Mouse (Mus musculus) retina, embryonic 14.5 days (tissue): ENCODE results near the gene Gm19684.
"Not testable (repeated sequence)": the region's sequence is repeated elsewhere in the genome, so short reads cannot be mapped to it uniquely, and the experiment has no call there.

ENCODE experiments used
- DNase-seq: peaks from one replicate; pipeline ENCODE4 v3.0.0-alpha.2; 2015; ENCODE audit warnings: low spot score

Gene Gm19684

DNA sequence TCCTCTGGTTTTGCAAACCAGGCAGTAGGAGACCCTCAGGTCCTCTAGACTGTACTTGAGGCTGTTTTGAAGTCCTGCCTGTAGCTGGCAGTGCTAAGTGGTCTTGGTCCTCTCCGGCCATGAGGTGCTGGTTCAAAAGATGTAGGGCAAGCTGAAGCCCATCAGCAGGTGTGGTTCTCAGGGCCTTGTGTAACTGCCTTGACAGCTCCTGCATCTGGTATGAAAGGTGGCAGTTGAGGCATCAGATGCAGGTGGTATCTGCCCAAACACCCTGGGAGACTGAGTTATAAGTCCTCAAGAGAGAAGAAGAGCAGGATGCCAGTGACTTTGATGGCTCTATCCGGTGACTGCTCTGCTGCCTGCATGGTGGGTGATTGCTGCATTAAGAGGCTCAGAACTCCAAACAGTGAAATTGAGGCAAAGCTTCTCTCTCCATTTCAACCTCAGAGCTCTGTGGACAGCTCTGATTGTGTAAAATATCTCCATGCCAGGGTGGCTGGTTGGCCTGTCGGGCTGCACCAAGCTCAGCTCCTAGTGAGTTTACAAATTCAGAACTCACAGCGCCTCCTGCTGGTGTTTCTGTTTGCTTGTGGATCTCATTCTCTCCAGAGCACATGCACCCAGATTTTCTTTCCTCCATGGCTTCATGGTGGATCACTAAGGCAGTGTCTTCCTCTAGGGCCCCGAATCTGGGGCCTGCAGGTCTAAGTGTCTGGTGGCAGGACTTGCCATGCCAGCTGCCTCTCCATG is 10.2 kb downstream of the Gm19684 start:
- peak; percentile 83 for DNase-seq

DNA sequence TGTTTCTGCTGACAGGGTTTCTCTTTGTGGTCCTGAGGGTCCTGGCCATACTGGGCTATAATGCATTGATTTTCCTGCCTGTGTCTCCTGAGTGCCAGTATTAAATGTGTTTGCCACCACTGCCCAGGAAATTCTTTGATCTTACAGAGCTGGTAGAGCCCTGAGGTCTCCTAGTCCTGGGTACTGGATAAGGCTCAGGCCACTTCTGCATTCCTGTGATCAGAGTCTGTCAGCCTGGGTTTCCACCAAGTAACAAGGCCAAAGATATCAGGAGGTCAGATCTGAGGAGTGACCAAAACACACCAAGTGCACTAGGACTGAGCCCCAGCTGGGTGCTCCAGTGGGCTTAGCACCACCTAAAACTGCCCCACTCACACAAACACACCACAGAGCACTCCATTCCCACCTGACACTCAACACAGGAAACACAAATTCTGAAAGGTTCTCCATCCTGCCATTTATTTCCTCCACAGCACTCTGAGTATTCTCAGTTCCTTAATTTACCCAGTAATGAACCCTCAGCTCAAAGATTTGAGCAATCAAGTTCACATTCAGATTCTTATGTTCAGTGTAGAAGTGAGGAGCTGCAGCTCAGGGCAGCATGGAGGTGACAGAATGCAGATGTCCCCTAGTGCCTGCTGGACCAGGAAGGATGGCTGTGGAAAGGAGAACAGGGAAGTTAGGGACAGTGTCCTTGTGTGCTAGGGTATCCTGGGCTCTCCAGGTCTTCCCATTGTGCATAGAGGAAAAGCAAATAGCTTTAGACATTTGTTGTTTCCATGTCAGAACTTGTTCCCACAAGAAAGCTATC is 14.1 kb downstream of the Gm19684 start:
- not testable (repeated sequence) for DNase-seq

DNA sequence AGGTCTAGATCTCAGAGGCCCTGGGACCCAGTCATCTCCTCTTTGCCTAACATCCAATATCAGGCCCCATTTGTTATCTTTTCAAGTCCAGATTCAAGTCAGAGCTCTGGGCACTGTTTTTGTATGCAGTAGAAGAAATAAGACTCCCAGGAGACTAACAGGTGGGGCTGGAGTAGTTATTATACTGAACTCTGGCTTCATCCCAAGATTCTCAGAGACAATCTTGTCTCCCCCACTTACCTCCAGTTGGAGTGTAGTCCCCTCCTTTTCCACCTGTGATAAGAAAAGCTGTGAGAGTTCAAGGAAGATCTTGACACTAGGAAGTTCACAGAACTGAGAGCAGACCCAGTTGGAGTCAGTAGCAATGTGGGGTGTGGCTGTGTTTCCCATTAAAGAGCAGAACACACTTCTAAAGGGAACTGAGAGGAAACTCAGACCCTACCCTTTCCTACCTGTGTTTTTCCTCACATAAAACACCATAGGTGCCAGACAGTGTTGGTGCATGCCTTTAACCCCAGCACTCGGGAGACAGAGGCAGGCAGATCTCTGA is 14.9 kb downstream of the Gm19684 start:
- DNase-seq = not testable (repeated sequence)

GRCm38 (mm10) chr17:36145111-36145860 is 23.8 kb downstream of the Gm19684 start:
- DNase-seq = no peak

- not testable (repeated sequence) for DNase-seq
These were observed 24.3 kb downstream of the Gm19684 start for GRCm38 (mm10) chr17:36145861-36146156.

DNA sequence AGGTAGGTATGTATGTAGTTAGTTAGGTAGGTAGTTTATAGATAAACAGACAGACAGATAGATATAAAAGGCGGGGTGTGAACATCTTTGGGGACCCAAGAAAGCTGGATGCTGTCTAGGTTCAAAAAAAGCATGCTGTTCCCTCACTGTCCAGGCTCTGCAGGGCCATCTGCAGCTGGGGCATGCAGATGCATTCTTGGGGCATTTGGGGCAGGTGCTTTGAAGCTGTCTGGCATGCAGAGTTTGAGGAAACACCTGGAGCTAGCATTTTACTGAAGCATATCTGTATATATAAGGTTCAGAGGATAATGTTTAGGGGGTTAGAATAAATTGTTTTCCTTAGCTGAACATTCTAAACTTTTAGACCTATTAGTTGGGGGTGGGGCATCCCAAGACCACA is 25.5 kb downstream of the Gm19684 start:
- DNase-seq = not testable (repeated sequence)

DNA sequence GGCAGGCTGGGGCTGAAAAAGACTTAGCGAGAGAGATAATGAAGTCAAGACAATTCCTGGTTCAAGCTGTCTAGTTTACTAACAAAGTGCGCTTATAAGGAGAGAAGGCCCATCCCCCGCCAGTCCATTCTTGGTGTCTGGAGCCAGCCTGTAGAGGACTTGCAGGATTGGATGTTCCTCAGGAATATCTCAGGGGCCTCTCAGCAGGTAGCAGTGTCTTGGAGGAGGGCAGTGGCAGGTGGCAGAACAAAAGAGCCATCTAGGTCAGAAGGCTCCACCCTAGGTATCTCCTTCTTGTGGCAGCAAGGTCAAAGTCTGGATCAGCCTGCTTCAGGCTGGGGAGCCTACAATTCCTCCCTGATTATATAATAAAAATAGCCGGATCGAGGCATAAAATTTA is 27.0 kb downstream of the Gm19684 start:
- not testable (repeated sequence) for DNase-seq

DNA sequence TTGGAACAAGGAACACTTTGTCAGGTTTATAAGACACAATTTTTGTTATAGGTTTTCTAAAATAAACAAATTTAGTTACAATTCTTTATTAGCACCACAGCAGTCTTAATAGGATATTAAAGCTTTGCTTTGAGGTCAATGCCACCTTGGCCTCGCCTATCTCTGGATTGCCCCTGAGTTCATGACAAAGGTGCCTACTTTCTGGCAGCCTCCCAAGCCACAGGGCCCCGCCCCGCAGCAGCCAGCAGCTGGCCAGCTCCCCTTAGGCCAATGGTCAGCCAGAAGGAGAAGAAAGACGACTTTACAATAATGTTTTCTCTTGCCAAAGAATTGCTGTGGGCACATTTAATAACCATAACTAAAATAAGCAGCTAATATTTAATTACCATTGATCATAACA is 29.7 kb downstream of the Gm19684 start:
- DNase-seq = not testable (repeated sequence)

GRCm38 (mm10) chr17:36154271-36155149 is 33.0 kb downstream of the Gm19684 start:
- no peak for DNase-seq

GRCm38 (mm10) chr17:36157782-36158181 is 36.3 kb downstream of the Gm19684 start:
- DNase-seq = not testable (repeated sequence)

GRCm38 (mm10) chr17:36158264-36158663 is 36.8 kb downstream of the Gm19684 start:
- DNase-seq = not testable (repeated sequence)

DNA sequence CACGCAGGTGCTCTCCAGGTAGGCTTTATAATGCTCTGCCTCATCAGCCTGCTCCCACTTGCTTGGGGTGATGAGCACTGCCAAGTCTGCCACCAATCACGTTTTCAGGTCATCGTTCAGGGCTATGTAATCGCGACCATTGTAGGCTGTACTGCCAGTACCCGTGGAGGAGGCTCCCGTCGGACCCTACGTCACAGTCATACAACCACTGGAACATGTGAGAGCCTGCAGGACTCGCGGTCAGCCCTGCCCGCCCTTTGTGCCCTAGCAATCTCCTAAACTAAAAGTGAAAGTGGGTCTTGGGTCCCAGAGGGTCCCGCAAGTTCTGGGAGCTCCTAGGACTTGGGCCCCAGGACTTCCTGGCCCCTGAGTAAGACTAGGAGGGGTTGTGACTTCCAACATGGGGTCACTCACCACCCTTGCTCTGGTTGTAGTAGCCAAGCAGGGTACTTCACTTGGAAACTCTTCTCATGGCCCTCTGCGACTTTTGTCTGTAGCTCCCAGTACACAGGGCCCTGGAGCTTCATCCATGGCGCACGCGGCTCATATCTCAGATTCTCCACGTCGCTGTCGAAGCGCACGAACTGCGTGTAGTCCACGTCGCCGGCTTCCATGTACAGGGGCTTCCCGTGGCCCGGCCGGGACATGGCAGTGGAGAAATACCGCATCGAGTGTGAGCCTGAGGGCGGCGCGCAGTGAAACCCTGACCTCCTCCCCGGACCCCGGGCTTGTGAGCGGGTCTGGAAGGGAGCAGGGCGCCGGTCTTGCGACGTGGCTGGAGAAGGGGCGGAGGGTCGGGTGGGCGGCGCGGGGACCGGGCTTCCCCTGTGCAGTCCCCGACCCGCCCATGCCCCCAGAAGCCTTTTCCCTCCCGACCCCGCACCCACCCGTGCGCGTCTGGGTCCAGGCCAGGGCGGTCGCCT is 39.9 kb downstream of the Gm19684 start:
- DNase-seq = no peak

GRCm38 (mm10) chr17:36166901-36167300 is 45.4 kb downstream of the Gm19684 start:
- DNase-seq = not testable (repeated sequence)

- DNase-seq = no peak
These were observed 46.0 kb downstream of the Gm19684 start for GRCm38 (mm10) chr17:36167306-36168038.

- DNase-seq = no peak
These were observed 46.7 kb downstream of the Gm19684 start, which contains the start of gene Gm8909 for GRCm38 (mm10) chr17:36168039-36168652. Gene Gm8909 (minus strand): TSS chr17:36168537.

- not testable (repeated sequence) for DNase-seq
These were observed 47.6 kb downstream of the Gm19684 start for GRCm38 (mm10) chr17:36169094-36169493.

GRCm38 (mm10) chr17:36169753-36170152 is 48.3 kb downstream of the Gm19684 start:
- no peak for DNase-seq

DNA sequence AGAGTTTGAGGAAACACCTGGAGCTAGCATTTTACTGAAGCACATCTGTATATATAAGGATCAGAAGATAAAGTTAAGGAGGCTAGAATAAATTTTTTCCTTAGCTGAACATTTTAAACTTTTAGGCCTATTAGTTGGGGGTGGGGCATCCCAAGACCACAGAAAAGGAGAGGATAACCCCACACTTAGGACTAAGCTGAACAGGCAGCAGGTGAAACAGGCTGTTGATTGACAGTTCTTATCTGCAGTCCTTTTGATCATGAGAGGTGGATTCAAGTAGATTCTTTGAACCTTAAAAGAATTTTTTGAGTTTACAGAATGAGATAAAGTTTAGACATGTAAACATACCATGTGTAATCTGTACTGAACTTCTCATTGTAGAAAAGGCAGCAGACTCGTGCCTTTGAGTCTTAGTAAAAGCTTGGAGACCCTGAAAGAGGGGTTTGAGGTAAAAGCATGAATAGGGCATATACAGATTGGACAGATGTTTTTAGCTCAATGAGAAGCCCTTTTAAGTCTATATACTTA is 48.9 kb downstream of the Gm19684 start:
- no peak for DNase-seq

GRCm38 (mm10) chr17:36176132-36176531 is 54.7 kb downstream of the Gm19684 start:
- not testable (repeated sequence) for DNase-seq
